Mouse (Mus musculus) hindbrain, embryonic 15.5 days (tissue): ENCODE data around the gene Smad5. TPM values are rescaled to one million over a fixed set of nuclear protein-coding genes. Genes with fewer than 3 reads are reported as not detected.

Source experiments
- ATAC-seq: fragments of 200-750 bp; cut with Nextera tagmentation; 2 replicates; pipeline ENCODE4 v1.8.0; 2017; ENCODE audit warnings: low read depth, moderate number of reproducible peaks, moderate TSS enrichment; ENCODE audit not compliant: low FRiP score
- H3K27ac ChIP-seq: fragments of 300-500 bp; sonication (generic); replicated peaks from 2 replicates; pipeline ENCODE4 v1.5.1; 2015; ENCODE audit warnings: mild to moderate bottlenecking, inconsistent platforms
- H3K27me3 ChIP-seq: fragments of 300-500 bp; sonication (generic); 2 replicates; pipeline ENCODE4 v1.6.1; 2015; ENCODE audit warnings: control low read depth, inconsistent platforms
- H3K36me3 ChIP-seq: fragments of 300-500 bp; sonication (generic); 2 replicates; pipeline ENCODE4 v1.6.1; 2015; ENCODE audit warnings: control low read depth, inconsistent platforms
- H3K4me1 ChIP-seq: fragments of 300-500 bp; sonication (generic); replicated peaks from 2 replicates; pipeline ENCODE4 v1.6.1; 2015; ENCODE audit warnings: control low read depth, inconsistent platforms
- H3K4me2 ChIP-seq: fragments of 300-500 bp; sonication (generic); 2 replicates; pipeline ENCODE4 v1.6.1; 2015; ENCODE audit warnings: moderate library complexity, mild to moderate bottlenecking, inconsistent platforms
- H3K4me3 ChIP-seq: fragments of 300-500 bp; sonication (generic); 2 replicates; pipeline ENCODE4 v1.5.1; 2015; ENCODE audit warnings: mild to moderate bottlenecking, inconsistent platforms
- H3K9ac ChIP-seq: fragments of 300-500 bp; sonication (generic); 2 replicates; pipeline ENCODE4 v1.6.1; 2015; ENCODE audit warnings: inconsistent platforms
- H3K9me3 ChIP-seq: fragments of 300-500 bp; sonication (generic); 2 replicates; pipeline ENCODE4 v1.6.1; 2016; ENCODE audit warnings: control low read depth, inconsistent platforms
- WGBS: fragments of 180-500 bp; shearing (Covaris S2); methylation state at CpG from one replicate; pipeline ENCODE4 v1.1.7; 2015; 5-methylcytosine and 5-hydroxymethylcytosine counted together
- polyA plus RNA-seq: library from polyadenylated mRNA; unstranded; fragments of >200 nt; fragmentation: Nextera tagmentation; extraction: Ambion mirVana; gene quantifications from 2 replicates; pipeline ENCODE4 v1.2.1, GENCODE M21; 2015

Gene Smad5
- polyA plus RNA-seq, result 20.2 and 20.8 TPM in 2 replicates

DNA sequence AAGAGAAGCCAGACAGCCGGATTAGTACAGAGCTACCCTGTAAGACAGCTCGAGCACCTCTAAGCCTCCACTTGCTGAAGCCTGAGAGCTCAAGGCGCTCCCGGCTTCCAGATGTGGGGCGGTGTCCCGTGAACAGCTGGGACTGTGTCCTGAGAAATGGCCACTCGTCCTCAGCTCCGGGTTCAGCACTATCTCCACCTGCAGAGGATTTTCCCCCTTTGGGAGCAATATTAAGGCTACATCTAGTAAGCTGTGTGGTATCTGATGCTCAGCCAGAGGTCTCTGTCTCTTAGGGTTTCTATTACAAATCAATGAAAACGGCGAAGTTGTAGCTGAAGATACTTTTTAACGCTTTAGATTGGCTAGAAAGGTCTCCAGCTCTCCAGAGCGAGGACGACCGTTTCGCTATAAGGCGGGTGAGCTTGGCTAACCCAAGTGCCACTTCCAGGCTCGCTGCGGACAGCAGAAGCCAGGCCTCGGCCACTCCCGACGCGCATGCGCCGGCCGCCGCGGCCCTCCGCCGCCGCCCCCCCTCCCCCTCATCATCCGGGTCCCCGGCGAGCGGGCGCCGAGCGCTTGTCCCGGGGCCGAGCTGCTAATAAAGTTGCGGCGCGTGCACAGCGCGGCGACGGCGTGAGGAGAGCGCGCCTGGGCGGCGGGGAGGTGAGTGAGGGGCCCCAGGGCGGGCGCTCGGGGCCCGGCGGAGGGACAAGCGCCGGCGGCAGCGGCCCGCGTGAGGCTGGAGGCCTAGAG lies at the start of gene Smad5:
Gene Smad5 (plus strand): TSS at position 542 of the 753 bp plus-strand sequence.
- peak; percentile 87 for ATAC-seq
- Histone ChIP-seq H3K4me2 (peak within 1 kb of the TSS; percentile 65), H3K9ac (peak within 1 kb of the TSS; percentile 84), H3K36me3 (no peaks in the 10 kb centered on the region), H3K27me3 (no peaks in the 10 kb centered on the region), H3K27ac (peak within 1 kb of the TSS; percentile 99), H3K4me1 (peaks cover 56% of the 10 kb centered on the region), H3K9me3 (no peaks in the 10 kb centered on the region), H3K4me3 (peak within 1 kb of the TSS; percentile 66)
- 3% methylated on average over 62 of the region's 62 CpGs for WGBS

DNA sequence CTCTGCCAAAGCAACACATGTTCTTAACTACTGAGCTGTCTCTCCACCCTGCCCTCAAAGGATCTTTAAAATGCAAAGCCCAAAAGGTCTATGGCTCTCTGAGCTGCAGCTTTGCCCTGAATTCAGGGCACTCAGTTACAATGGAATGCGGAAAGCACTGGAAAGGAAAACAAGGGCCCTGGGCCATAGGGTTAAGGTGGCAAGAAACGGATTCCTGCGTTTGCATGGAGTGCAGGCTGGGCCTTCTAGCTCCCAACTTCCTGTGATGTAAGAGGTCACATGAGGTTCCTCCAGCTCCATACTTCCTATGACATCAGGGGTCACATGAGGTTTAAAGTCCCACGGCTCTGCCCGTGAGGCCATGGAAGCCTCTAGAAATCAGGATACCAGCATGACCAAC lies 48.6 kb upstream of the Smad5 start:
- 87% methylated on average over 5 of the region's 5 CpGs for WGBS
- H3K4me3 ChIP-seq, result no peak overlapping the region
- no peak for ATAC-seq
- no peaks in the 10 kb centered on the region for H3K27me3 ChIP-seq
- H3K27ac ChIP-seq, result no peak overlapping the region
- H3K4me1 ChIP-seq, result no peaks in the 10 kb centered on the region
- H3K9ac ChIP-seq, result no peak overlapping the region
- no peaks in the 10 kb centered on the region for H3K9me3 ChIP-seq
- no peaks in the 10 kb centered on the region for H3K36me3 ChIP-seq
- no peak overlapping the region for H3K4me2 ChIP-seq

DNA sequence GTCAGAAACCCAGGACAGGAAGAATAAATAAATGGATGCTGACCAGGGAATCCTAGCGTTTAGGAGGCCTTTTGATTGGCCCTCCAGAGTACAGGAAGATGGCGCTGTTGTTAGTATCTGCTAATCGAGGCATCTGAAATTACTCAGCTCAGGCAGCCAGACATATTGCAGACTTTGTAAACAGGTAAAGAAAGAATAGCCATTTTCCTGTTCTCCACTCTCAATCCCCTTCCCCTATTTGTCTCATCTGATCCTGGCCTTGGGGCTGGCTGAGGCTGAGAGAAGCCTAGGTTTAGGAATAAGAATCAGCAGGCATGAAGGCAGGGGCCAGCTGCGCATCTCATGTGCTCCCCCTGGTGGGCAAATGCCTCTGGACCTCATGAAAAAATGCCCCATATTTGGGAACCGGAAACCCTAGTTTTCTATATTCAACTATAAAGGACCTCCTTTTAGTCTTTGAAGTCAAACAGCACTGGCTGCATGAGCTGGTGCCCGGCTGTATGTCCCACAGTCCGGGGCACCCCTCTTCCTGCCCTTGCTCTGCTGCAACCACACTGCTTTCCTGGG lies 44.8 kb upstream of the Smad5 start:
- no peaks in the 10 kb centered on the region for H3K36me3 ChIP-seq
- H3K4me2 ChIP-seq, result no peak overlapping the region
- ATAC-seq, result no peak
- no peaks in the 10 kb centered on the region for H3K9me3 ChIP-seq
- H3K4me3 ChIP-seq, result no peak overlapping the region
- no peak overlapping the region for H3K27ac ChIP-seq
- no peaks in the 10 kb centered on the region for H3K4me1 ChIP-seq
- H3K9ac ChIP-seq, result no peak overlapping the region
- WGBS, result 36% methylated on average over 7 of the region's 7 CpGs
- no peaks in the 10 kb centered on the region for H3K27me3 ChIP-seq

DNA sequence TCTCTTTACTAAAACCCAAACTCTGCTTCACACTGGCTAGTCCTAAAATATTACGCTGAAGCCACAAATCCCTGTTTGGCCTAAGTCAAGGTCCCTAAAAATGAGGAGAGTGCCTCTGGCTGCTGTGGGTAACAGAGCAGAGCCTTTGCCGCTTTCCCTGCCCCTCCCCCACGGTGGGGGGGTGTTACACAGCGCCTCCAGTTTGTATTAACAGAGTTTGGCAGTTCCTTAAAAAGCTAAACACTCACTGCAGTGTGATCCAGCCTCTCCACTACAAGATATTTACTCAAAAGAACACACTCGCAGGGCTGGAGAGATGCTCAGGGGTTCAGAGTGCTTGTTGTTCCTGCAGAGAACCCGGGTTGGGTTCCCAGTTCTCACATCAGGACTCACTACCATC lies 43.9 kb upstream of the Smad5 start:
- H3K4me1 ChIP-seq, result no peaks in the 10 kb centered on the region
- H3K9me3 ChIP-seq, result no peaks in the 10 kb centered on the region
- no peak overlapping the region for H3K4me3 ChIP-seq
- no peak overlapping the region for H3K27ac ChIP-seq
- H3K9ac ChIP-seq, result no peak overlapping the region
- no peaks in the 10 kb centered on the region for H3K27me3 ChIP-seq
- H3K4me2 ChIP-seq, result no peak overlapping the region
- no peak for ATAC-seq
- WGBS, result 70% methylated on average over 6 of the region's 6 CpGs
- H3K36me3 ChIP-seq, result no peaks in the 10 kb centered on the region

DNA sequence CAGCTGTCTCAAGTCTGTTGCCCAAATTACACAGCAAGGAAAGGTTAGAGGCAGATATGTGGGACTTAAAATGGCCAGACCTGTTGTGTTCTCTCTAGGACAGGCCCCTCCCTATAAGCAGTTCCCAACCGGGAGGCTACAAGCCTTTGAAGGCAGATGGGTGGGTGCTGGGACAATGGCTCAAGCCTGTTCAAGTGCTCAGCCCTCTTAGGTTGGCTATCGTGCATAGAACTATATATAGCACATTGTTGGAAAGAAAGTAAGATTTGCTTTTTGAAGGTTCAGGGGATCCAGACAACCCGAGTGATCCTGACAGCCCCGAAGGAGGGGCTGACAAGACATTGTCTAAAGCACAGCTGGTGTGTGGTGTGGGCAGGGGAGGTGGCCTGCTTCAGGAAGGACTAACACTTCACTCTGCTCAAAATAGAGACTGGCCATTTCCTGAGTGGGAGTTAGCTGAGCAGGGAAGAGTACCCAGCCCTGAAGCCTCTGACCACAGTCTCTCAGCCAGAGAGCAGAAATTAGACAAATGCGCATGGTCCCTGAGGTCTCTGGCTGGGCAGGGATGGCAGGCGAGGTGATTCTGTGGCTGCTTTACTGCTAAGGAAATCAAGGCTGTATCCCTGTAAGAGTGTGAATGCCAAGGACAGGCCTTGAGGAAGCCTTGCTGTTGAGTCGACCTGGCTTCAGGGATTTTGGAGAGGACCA lies 40.7 kb upstream of the Smad5 start:
- Histone ChIP-seq H3K36me3 (no peaks in the 10 kb centered on the region), H3K4me2 (no peak overlapping the region), H3K4me1 (no peaks in the 10 kb centered on the region), H3K9ac (no peak overlapping the region), H3K9me3 (no peaks in the 10 kb centered on the region), H3K27ac (peak overlapping the region; percentile 25; the same call in 1 of the 2 replicates), H3K4me3 (no peak overlapping the region), H3K27me3 (no peaks in the 10 kb centered on the region)
- no peak for ATAC-seq
- WGBS, result 62% methylated on average over 7 of the region's 7 CpGs

DNA sequence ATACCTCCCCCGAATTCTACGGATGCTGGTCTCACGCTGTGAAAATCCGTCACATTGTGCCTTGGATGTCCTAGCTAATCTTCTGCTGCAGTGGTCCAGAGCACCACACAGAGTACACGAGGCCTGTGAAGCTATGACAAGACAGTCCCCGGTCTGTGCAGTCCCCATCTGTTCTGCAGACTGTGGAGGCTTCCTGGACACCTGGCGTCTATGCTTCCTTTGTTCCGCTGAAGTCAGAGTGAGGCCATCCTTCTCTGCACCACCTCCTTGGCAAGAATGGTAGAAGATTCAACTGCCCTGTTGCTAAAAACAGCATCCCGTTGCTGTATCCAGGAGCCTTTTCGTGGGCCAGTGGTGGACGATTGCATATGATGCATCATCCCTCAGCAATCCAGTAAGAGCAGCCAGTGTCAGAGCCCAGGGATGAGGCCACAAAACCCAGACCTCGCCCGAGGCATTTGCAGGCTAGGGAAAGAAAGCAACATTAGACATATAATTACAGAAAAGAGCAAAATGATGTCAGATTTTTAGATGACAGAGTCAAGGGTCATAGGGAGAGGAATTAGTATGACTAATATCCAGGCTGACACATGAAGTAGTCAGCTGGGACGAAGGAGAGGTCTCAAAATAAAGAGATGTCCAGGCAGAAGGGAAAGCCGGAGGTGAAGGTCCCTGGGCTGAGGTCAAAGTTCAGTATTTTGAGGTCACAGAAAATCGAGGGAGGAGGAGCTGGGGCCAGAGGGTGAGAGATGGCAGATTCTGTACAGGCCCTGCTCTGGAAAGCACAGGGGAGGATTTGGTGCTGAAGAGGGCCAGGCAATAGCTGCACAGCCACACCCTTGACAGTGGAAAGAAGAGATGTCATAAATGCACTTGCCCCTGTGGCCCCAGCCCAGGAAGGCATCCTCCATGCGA lies 38.3 kb upstream of the Smad5 start:
- H3K4me3 ChIP-seq, result no peak overlapping the region
- H3K27ac ChIP-seq, result no peak overlapping the region
- no peak overlapping the region for H3K9ac ChIP-seq
- no peaks in the 10 kb centered on the region for H3K36me3 ChIP-seq
- ATAC-seq, result no peak
- H3K27me3 ChIP-seq, result no peaks in the 10 kb centered on the region
- no peaks in the 10 kb centered on the region for H3K4me1 ChIP-seq
- no peak overlapping the region for H3K4me2 ChIP-seq
- H3K9me3 ChIP-seq, result no peaks in the 10 kb centered on the region
- WGBS, result 74% methylated on average over 17 of the region's 17 CpGs

DNA sequence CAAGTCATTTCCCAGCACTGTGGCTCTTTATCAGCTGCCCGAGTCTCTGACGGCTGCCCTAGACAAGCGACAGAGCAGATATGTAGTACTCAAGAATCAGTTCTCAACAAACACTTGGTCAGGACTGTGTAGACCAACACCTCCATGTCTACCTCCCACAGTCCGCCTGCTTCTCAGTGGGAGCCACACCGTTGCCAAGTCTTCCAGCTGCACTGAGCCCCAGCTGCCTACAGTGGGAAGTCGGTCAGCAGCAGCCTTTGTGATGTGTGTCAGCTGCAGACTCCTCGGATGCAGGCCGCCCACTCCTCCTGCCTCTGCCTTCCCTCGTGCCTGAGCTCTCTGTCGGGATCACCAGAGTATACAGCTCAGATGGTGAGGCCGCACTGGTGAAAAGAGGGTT lies 31.6 kb upstream of the Smad5 start:
- H3K36me3 ChIP-seq, result no peaks in the 10 kb centered on the region
- no peak overlapping the region for H3K9ac ChIP-seq
- H3K4me2 ChIP-seq, result no peak overlapping the region
- H3K27ac ChIP-seq, result no peak overlapping the region
- H3K4me3 ChIP-seq, result no peak overlapping the region
- no peaks in the 10 kb centered on the region for H3K4me1 ChIP-seq
- no peak for ATAC-seq
- WGBS, result 51% methylated on average over 11 of the region's 11 CpGs
- H3K9me3 ChIP-seq, result no peaks in the 10 kb centered on the region
- no peaks in the 10 kb centered on the region for H3K27me3 ChIP-seq

DNA sequence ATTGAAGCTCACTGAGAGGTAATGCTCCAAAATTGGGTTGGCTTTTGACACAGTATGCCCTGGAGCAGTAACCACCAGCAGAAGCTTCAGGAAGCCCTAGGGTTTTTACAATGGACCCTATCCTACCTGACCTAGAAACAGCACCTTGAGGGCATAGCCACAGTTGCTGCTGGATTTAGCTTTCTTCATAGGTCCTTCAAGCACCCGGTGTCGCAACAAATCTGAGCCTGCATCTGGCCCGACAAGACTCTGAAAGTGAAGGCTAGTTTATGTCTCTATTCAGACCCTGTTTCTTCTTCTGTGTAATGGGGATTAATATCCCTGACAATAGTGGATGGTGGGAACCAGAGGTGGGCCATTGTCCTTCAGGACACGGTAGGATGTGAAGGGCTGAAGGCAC lies 25.1 kb upstream of the Smad5 start:
- Histone ChIP-seq H3K27me3 (no peaks in the 10 kb centered on the region), H3K4me2 (no peak overlapping the region), H3K36me3 (no peaks in the 10 kb centered on the region), H3K27ac (0 out of 2 replicates have a peak overlapping the region, but pooled peaks have one; percentile 3), H3K4me1 (peaks cover 18% of the 10 kb centered on the region), H3K4me3 (no peak overlapping the region), H3K9ac (no peak overlapping the region), H3K9me3 (no peaks in the 10 kb centered on the region)
- 57% methylated on average over 4 of the region's 4 CpGs for WGBS
- ATAC-seq, result no peak

DNA sequence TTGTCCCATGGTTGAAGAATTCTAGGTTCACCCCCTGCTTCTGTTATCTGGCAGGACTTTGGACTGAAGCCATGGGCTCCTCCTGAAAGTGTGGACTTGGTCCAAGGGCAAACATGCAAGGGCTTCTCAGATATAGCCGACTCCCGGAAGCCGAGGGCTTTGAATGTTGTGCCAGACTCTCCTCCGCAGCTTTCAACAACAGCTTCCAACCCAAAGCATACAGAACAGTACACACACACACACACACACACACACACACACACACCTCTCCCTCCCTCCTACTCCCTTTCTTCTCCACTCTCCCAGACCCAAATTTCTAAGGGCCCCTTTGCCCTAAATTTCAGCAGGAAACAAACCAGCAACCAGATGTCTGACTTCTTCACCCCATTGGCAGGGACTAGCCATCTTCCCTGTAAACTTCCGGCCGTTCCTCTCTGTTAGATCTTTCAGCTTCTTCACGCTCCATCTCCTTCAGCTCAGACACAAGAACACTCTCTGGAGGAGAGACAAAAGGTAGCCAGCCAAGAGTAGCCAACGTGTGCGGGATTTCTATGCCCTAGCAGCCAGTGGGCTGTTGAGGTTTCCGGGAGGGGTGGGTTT lies 24.5 kb upstream of the Smad5 start:
- H3K4me3 ChIP-seq, result no peak overlapping the region
- H3K27me3 ChIP-seq, result no peaks in the 10 kb centered on the region
- WGBS, result 25% methylated on average over 10 of the region's 10 CpGs
- no peak overlapping the region for H3K9ac ChIP-seq
- peak; percentile 69 for ATAC-seq
- H3K4me1 ChIP-seq, result peaks cover 19% of the 10 kb centered on the region
- peak overlapping the region; percentile 42; the same call in 1 of the 2 replicates for H3K27ac ChIP-seq
- H3K36me3 ChIP-seq, result no peaks in the 10 kb centered on the region
- no peaks in the 10 kb centered on the region for H3K9me3 ChIP-seq
- no peak overlapping the region for H3K4me2 ChIP-seq

DNA sequence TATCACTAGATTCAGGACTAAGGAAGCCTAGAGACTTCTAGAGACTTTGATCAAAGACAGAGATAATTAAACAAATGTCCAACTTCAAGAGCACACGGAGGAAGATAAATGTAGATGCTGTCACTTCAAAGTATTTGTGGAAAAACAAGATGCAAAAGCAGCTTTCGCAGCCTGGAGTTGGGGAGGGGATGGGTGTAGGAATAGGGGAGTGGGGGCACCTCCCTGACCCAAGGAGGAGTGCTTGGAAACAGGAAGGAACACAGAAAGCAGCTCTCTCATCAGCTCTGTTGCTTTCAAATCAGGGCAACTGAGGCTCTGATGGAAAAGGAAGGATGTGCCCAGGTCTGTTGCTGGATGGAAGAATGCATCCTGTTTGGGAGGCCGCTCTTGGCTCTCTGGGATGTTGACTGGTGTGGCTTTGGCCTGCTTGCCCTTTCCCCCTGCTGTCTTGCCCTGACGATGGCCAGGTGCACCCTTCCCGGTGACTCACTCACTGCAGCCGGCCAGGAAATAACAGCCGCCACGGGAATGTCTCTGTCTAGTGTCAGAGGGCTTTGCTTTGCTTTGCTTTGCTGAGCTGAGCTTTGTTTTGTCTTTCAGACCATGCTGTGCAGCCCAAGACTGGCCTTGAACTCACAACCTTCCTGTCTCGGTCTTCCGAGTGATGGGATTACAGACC lies 23.8 kb upstream of the Smad5 start:
- H3K27me3 ChIP-seq, result no peaks in the 10 kb centered on the region
- ATAC-seq, result no peak
- H3K4me2 ChIP-seq, result no peak overlapping the region
- peak overlapping the region; percentile 42 for H3K27ac ChIP-seq
- H3K4me3 ChIP-seq, result no peak overlapping the region
- WGBS, result 56% methylated on average over 10 of the region's 10 CpGs
- H3K4me1 ChIP-seq, result peaks cover 21% of the 10 kb centered on the region
- H3K9ac ChIP-seq, result no peak overlapping the region
- no peaks in the 10 kb centered on the region for H3K36me3 ChIP-seq
- H3K9me3 ChIP-seq, result no peaks in the 10 kb centered on the region

DNA sequence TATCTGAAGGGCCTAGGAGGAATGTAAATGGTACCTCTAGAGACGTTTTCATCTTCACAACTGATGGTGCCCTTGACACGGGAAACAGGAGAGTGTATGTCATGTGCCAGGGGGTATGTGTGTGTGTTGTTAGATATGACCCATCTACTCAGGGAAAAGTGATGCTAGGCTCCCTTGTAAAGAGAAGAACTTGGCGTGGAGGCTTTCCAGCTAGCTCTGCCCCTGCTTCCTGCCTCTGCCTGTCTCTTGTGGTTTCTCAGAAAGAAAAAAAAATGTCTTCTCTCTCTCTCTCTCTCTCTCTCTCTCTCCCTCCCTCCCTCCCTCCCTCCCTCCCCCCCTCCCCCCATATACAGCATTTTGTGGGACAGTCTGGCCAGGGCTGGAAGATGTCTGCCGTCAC lies 20.9 kb upstream of the Smad5 start:
- H3K4me1 ChIP-seq, result peaks cover 21% of the 10 kb centered on the region
- H3K27ac ChIP-seq, result no peak overlapping the region
- H3K9me3 ChIP-seq, result no peaks in the 10 kb centered on the region
- H3K36me3 ChIP-seq, result no peaks in the 10 kb centered on the region
- H3K4me2 ChIP-seq, result no peak overlapping the region
- no peak for ATAC-seq
- H3K27me3 ChIP-seq, result no peaks in the 10 kb centered on the region
- no peak overlapping the region for H3K4me3 ChIP-seq
- 70% methylated on average over 4 of the region's 4 CpGs for WGBS
- H3K9ac ChIP-seq, result no peak overlapping the region
